Mouse (Mus musculus) forebrain, embryonic 14.5 days (tissue): ENCODE data around the gene Neurl1a. TPM values are rescaled to one million over a fixed set of nuclear protein-coding genes. Genes with fewer than 3 reads are reported as not detected.

Experiments
- ATAC-seq: fragments of 200-750 bp; cut with Nextera tagmentation; 2 replicates; pipeline ENCODE4 v1.8.0; 2017; ENCODE audit warnings: mild to moderate bottlenecking, moderate library complexity
- DNase-seq: peaks from one replicate; pipeline ENCODE4 v3.0.0-alpha.2; 2015; ENCODE audit warnings: low spot score
- H3K27ac ChIP-seq: fragments of 300-500 bp; sonication (generic); 2 replicates; pipeline ENCODE4 v1.5.1; 2014; ENCODE audit warnings: low read depth, mild to moderate bottlenecking, control low read depth, low read length, moderate library complexity
- H3K27me3 ChIP-seq: fragments of 300-500 bp; sonication (generic); replicated peaks from 2 replicates; pipeline ENCODE4 v1.6.1; 2014; ENCODE audit warnings: low read length, control low read depth, mixed read lengths; ENCODE audit not compliant: control insufficient read depth, insufficient read depth
- H3K36me3 ChIP-seq: fragments of 300-500 bp; sonication (generic); 2 replicates; pipeline ENCODE4 v1.6.1; 2014; ENCODE audit warnings: low read length, control low read depth; ENCODE audit not compliant: control insufficient read depth, insufficient read depth
- H3K4me1 ChIP-seq: fragments of 300-500 bp; sonication (generic); 2 replicates; pipeline ENCODE4 v1.6.1; 2014; ENCODE audit warnings: antibody characterized with exemption, low read length, control low read depth; ENCODE audit not compliant: control insufficient read depth, insufficient read depth
- H3K4me2 ChIP-seq: fragments of 300-500 bp; sonication (generic); 2 replicates; pipeline ENCODE4 v1.6.1; 2014; ENCODE audit warnings: mild to moderate bottlenecking, control low read depth, low read length
- H3K4me3 ChIP-seq: fragments of 300-500 bp; sonication (generic); 2 replicates; pipeline ENCODE4 v1.5.1; 2014; ENCODE audit warnings: low read depth, low read length, control low read depth
- H3K9ac ChIP-seq: fragments of 300-500 bp; sonication (generic); 2 replicates; pipeline ENCODE4 v1.6.1; 2014; ENCODE audit warnings: mild to moderate bottlenecking, low read length, control low read depth, moderate library complexity
- H3K9me3 ChIP-seq: fragments of 300-500 bp; sonication (generic); replicated peaks from 2 replicates; pipeline ENCODE4 v1.6.1; 2016; ENCODE audit warnings: low read length, control low read depth, mixed read lengths; ENCODE audit not compliant: control insufficient read depth
- WGBS: fragments of 180-500 bp; shearing (Covaris S2); extraction: QIAGEN DNeasy Blood & Tissue Kit; methylation state at CpG from one replicate; pipeline ENCODE4 v1.1.7; 2014; 5-methylcytosine and 5-hydroxymethylcytosine counted together
- polyA plus RNA-seq: library from polyadenylated mRNA; unstranded; fragments of >200 nt; fragmentation: Nextera tagmentation; extraction: Ambion mirVana; gene quantifications from 2 replicates; pipeline ENCODE4 v1.2.1, GENCODE M21; 2014

Gene Neurl1a
- polyA plus RNA-seq, 1 experiment from 2014 or later = 3.7 TPM

DNA sequence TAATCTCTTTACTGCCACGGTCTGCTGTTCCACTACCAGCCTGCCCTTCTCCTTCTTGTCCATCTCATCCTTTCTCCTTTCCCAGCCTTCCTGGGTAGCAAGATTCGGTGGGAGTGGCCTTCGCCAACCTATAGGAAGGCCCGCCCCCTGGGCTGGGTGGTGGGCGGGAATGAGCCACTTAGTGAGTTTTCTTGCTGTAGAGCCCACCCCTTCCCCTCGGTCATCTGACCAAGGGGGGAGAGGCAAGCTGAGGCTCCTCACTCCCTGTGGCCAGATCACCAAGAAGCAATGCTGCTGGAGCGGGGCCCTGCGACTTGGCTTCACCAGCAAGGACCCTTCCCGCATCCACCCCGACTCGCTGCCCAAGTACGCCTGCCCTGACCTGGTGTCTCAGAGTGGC is 61.5 kb downstream of the Neurl1a start:
- WGBS = 30% methylated on average over 12 of the region's 12 CpGs
- H3K4me3 ChIP-seq = peak overlapping the region; percentile 11; the same call in 1 of the 2 replicates
- peak; percentile 29 for DNase-seq

DNA sequence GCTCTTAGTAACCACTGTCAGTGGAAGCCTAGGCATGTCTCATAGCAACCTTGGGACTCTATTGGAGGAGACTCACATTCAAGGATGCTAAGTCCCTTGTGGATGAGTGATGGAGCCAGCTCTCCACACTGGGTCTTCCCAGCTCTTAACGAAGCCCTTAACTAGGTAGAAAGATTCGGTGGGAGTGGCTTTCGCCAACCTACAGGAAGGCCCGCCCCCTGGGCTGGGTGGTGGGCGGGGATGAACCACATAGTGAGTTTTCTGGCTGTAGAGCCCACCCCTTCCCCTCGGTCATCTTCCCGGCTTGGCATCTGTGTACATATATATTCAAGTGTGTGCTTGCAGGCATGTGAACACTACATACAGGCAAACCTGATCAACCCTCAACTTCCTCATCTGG is 62.3 kb downstream of the Neurl1a start:
- H3K4me2 ChIP-seq = no peak overlapping the region
- WGBS = 68% methylated on average over 7 of the region's 7 CpGs
- no peaks in the 10 kb centered on the region for H3K9me3 ChIP-seq
- no peaks in the 10 kb centered on the region for H3K4me1 ChIP-seq
- DNase-seq (no peak), ATAC-seq (no peak)
- H3K36me3 ChIP-seq = no peaks in the 10 kb centered on the region
- no peak overlapping the region for H3K4me3 ChIP-seq
- H3K9ac ChIP-seq = no peak overlapping the region
- H3K27ac ChIP-seq = no peak overlapping the region
- H3K27me3 ChIP-seq = no peaks in the 10 kb centered on the region

More for the DNA sequence above, 61.5 kb downstream of the Neurl1a start:
- Histone ChIP-seq H3K27ac (no peak overlapping the region), H3K36me3 (no peaks in the 10 kb centered on the region), H3K4me1 (no peaks in the 10 kb centered on the region), H3K27me3 (no peaks in the 10 kb centered on the region), H3K4me2 (peak overlapping the region; percentile 33; the same call in 1 of the 2 replicates), H3K9ac (no peak overlapping the region), H3K9me3 (no peaks in the 10 kb centered on the region)
- ATAC-seq = no peak

DNA sequence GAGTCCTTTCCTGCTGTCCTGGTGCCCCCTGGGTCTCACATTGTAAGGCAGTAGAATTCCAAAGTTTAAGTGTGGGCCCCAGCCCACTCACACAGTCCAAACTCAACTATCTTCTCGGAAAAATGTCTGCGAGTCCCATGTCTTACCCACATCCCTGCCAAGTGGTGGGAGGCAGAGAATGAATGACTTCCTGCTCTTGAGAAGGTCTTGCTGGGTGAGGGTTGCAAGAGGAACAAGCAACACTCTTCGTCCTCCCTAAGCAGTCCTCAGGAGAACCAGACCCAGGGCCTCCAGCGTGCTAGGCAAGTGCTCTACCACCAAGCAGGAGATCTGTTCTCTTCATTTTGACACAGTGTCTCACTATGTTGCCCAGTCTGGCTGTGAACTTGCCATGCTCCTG is 63.6 kb downstream of the Neurl1a start:
- ATAC-seq (no peak), DNase-seq (no peak)
- Histone ChIP-seq H3K4me3 (no peak overlapping the region), H3K4me2 (no peak overlapping the region), H3K9me3 (no peaks in the 10 kb centered on the region), H3K27me3 (no peaks in the 10 kb centered on the region), H3K36me3 (no peaks in the 10 kb centered on the region), H3K9ac (no peak overlapping the region), H3K27ac (no peak overlapping the region), H3K4me1 (no peaks in the 10 kb centered on the region)
- WGBS = 93% methylated on average over 4 of the region's 4 CpGs

DNA sequence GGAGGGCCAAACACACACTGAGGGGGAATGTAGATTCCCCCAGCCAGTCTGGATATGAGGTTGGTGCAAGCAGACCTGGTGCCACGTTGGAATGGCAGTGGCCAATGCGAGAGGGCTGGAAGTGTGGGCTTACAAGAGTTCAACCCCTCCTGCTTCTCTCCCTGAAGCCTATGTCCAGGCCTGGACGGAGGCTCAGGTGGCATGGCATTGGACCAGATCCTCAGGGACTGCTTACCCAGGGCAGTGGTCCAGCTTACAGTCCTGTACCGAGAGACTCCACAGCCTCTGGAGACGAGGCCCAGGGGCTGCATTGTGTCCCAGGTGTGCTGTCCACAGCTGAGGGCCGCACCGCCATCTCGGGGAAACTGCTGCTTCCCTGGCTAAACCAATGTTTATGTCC is 66.9 kb downstream of the Neurl1a start:
- 85% methylated on average over 8 of the region's 8 CpGs for WGBS

DNA sequence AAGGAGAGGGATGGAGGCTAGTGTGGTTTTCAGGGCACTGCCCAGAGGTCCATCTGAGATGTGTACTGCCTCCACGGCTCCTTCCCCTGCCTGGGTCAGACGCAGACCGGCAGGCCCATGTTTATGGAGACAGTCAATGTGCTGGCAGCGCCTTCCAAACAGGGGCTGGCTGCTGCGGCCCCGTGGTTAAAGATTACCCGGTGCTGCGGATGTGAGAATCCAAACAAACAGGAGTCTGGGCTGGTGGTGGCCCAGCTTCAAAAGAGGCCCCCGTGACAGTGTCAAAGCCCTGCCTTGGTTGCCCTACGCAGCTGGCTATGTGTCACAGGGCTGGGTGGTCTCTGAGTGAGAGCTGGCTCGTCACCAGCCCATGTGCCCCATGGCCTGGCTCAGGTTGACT is 69.2 kb downstream of the Neurl1a start:
- 80% methylated on average over 11 of the region's 11 CpGs for WGBS
- no peak overlapping the region for H3K27ac ChIP-seq
- H3K36me3 ChIP-seq = no peaks in the 10 kb centered on the region
- no peak overlapping the region for H3K4me3 ChIP-seq
- no peak overlapping the region for H3K9ac ChIP-seq
- DNase-seq (no peak), ATAC-seq (no peak)
- peaks cover 9% of the 10 kb centered on the region for H3K27me3 ChIP-seq
- H3K9me3 ChIP-seq = no peaks in the 10 kb centered on the region
- H3K4me1 ChIP-seq = no peaks in the 10 kb centered on the region
- H3K4me2 ChIP-seq = no peak overlapping the region

More for the DNA sequence above, 66.9 kb downstream of the Neurl1a start:
- H3K27ac ChIP-seq = no peak overlapping the region
- H3K9ac ChIP-seq = no peak overlapping the region
- H3K4me2 ChIP-seq = no peak overlapping the region
- no peaks in the 10 kb centered on the region for H3K9me3 ChIP-seq
- H3K27me3 ChIP-seq = no peaks in the 10 kb centered on the region
- H3K4me3 ChIP-seq = no peak overlapping the region
- DNase-seq = no peak
- H3K4me1 ChIP-seq = no peaks in the 10 kb centered on the region
- ATAC-seq = no peak
- H3K36me3 ChIP-seq = no peaks in the 10 kb centered on the region

DNA sequence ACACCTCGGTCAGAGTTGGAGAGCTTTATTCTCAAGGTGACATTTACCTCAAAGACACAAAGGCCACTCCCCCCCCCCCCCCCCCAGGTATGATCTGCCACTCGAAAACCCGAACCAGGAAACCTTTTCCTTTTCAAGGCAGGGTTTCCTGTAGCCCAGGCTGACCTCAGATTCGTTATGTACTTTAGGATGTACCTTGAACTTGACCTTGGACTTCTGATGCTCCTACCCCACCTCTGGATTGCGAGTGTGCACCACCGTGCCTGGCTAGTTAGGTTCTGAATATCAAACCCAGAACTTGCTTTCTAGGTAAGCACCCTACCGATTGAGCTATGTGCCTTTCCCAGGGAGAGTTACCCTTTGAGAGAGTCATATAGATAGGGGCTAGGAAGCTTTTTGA is 69.7 kb downstream of the Neurl1a start:
- Histone ChIP-seq H3K9ac (no peak overlapping the region), H3K9me3 (no peaks in the 10 kb centered on the region), H3K27ac (no peak overlapping the region), H3K4me3 (no peak overlapping the region), H3K4me2 (no peak overlapping the region), H3K27me3 (peaks cover 14% of the 10 kb centered on the region), H3K4me1 (0 out of 2 replicates have a peak, but pooled peaks cover 1% of the 10 kb centered on the region), H3K36me3 (no peaks in the 10 kb centered on the region)
- ATAC-seq (no peak), DNase-seq (no peak)
- 84% methylated on average over 7 of the region's 7 CpGs for WGBS

DNA sequence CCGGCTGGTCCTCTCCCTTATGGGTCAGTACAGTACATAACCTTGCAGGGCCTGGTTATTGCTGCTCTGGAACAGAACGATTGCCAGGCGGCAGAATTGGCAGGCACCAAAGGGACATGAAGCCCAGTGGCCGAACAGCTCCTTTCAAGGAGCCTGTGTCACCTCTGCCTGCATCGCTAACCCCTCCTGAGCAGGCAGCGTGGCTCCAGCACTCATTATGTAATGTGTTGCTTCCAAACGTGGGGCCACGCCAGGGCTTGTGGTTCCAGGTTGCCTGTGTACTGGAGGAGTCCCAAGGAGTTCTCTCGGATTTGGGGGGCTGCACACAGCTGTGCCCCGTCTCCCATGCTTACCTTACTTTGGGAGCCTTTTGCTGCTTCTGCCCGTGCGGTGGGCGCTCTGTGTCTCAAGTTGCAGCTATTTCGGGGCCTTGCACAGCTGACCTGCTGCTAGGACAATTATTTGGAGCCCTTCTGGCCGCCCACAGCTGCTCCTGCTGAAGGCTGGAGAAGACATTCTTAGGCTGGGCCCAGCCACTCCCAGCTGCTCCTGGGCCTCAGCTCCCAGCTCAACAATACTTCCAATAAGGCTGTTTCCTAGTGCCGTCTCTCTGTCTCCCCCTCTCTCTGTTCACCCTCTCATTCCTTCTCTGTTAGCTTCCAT is 70.4 kb downstream of the Neurl1a start:
- no peak overlapping the region for H3K27ac ChIP-seq
- WGBS = 68% methylated on average over 16 of the region's 16 CpGs
- H3K9ac ChIP-seq = no peak overlapping the region
- no peak overlapping the region for H3K4me3 ChIP-seq
- H3K4me2 ChIP-seq = no peak overlapping the region
- no peaks in the 10 kb centered on the region for H3K36me3 ChIP-seq
- H3K4me1 ChIP-seq = 0 out of 2 replicates have a peak, but pooled peaks cover 4% of the 10 kb centered on the region
- DNase-seq (no peak), ATAC-seq (no peak)
- H3K9me3 ChIP-seq = no peaks in the 10 kb centered on the region
- peaks cover 21% of the 10 kb centered on the region for H3K27me3 ChIP-seq

DNA sequence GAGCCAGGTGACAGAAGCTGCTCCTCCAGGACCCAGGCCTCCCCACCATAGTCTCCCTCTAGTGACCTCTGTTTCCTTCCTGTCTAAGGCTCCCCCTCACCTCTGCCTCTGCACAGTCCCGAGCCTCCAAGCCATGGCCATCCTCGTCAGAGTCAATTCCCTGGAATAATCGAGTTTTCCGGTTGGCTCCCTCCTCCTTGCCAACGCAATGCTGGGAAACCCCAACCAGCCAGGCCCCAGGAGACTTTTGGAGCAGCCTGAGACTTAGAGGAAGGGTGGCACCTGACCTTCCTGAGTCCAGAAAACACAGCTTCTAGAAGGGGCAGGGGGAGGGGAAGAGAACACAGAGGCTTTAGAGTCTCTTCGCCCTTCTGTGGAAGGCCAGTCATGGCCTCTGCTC is 72.3 kb downstream of the Neurl1a start:
- peaks cover 26% of the 10 kb centered on the region for H3K27me3 ChIP-seq
- no peaks in the 10 kb centered on the region for H3K9me3 ChIP-seq
- ATAC-seq (no peak), DNase-seq (no peak)
- no peak overlapping the region for H3K4me3 ChIP-seq
- H3K4me2 ChIP-seq = no peak overlapping the region
- WGBS = 26% methylated on average over 6 of the region's 6 CpGs
- H3K36me3 ChIP-seq = no peaks in the 10 kb centered on the region
- H3K9ac ChIP-seq = no peak overlapping the region
- H3K4me1 ChIP-seq = 0 out of 2 replicates have a peak, but pooled peaks cover 4% of the 10 kb centered on the region
- H3K27ac ChIP-seq = no peak overlapping the region

DNA sequence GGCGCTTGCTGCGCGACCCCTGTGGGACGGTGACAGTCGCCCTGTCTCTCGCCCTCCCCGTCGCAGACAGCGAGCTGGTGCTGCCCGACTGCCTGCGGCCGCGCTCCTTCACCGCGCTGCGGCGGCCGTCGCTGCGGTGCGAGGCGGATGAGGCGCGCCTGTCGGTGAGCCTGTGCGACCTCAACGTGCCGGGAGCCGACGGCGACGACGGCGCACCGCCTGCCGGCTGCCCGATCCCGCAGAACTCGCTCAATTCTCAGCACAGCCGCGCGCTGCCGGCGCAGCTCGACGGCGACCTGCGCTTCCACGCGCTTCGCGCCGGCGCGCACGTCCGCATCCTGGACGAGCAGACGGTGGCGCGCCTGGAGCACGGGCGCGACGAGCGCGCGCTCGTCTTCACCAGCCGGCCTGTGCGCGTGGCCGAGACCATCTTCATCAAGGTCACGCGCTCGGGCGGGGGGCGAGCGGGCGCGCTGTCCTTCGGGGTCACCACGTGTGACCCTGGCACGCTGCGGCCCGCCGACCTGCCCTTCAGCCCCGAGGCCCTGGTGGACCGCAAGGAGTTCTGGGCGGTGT is 74.5 kb downstream of the Neurl1a start:
- DNase-seq = peak; percentile 49
- peak; percentile 32; the same call in 1 of the 2 replicates for ATAC-seq
- H3K9ac ChIP-seq = no peak overlapping the region
- H3K4me1 ChIP-seq = 0 out of 2 replicates have a peak, but pooled peaks cover 4% of the 10 kb centered on the region
- no peaks in the 10 kb centered on the region for H3K9me3 ChIP-seq
- H3K4me3 ChIP-seq = peak overlapping the region; percentile 27
- 4% methylated on average over 83 of the region's 90 CpGs for WGBS
- peaks cover 26% of the 10 kb centered on the region for H3K27me3 ChIP-seq
- no peak overlapping the region for H3K27ac ChIP-seq
- peak overlapping the region; percentile 50 for H3K4me2 ChIP-seq
- no peaks in the 10 kb centered on the region for H3K36me3 ChIP-seq
